Mouse (Mus musculus): ENCODE data around the gene Gm5483.

DNA sequence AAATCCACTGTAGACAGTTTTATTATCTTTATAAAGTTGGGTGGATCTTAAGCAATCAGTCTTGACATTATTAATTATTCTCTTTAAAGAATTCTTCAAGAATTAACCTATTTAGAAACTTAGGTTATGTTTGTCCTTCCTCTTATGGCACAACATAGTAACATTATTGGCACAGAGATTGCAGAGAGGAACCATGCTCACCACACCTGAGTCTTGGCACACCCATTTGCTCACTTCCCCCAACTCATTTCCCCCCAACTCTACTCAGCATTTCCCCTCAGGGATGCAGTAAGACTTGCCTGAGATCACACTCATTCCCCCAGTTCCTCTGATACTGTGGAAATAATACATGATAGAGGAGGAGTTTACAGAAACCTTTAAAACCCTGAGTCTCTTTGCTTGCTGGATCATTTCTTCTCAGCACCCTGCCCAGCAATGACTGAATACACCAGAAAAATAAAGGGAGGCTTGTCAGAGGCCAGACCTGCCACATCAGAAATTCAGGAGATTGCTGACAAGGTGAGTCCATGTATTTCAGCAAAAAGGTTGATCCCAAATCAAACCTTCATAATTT lies 27.5 kb upstream of the Gm5483 start, which contains the start of gene Stfa2l1:
- TF ChIP-seq CTCF (IDR thresholded peaks at IDR 0.05) (no peak), POLR2A (IDR thresholded peaks at IDR 0.05; ENCODE audit: insufficient read depth, low read depth, low read length) (no peak)

Data from heart, adult 2 months (tissue).